Mouse (Mus musculus) embryonic facial prominence, embryonic 11.5 days (tissue): ENCODE data around the gene Gemin6. TPM values are rescaled to one million over a fixed set of nuclear protein-coding genes. Genes with fewer than 3 reads are reported as not detected.
"Not testable (repeated sequence)": the region's sequence is repeated elsewhere in the genome, so short reads cannot be mapped to it uniquely, and the experiment has no call there.

Experiments
- ATAC-seq: fragments of 200-750 bp; cut with Nextera tagmentation; replicated peaks from 2 replicates; pipeline ENCODE4 v1.8.0; 2017; ENCODE audit warnings: low read depth; ENCODE audit not compliant: insufficient number of reproducible peaks, low FRiP score, low TSS enrichment
- DNase-seq: peaks from one replicate; pipeline ENCODE4 v3.0.0-alpha.2; 2015; ENCODE audit warnings: low spot score
- H3K27ac ChIP-seq: fragments of 300-500 bp; sonication (generic); replicated peaks from 2 replicates; pipeline ENCODE4 v1.5.1; 2014; ENCODE audit warnings: mild to moderate bottlenecking, low read depth, low read length, control low read depth
- H3K27me3 ChIP-seq: fragments of 300-500 bp; sonication (generic); 2 replicates; pipeline ENCODE4 v1.6.1; 2014; ENCODE audit warnings: mild to moderate bottlenecking, low read length, moderate library complexity, mixed read lengths; ENCODE audit not compliant: control insufficient read depth, insufficient read depth
- H3K36me3 ChIP-seq: fragments of 300-500 bp; sonication (generic); replicated peaks from 2 replicates; pipeline ENCODE4 v1.6.1; 2014; ENCODE audit warnings: low read depth, mild to moderate bottlenecking, low read length, moderate library complexity, mixed read lengths; ENCODE audit not compliant: control insufficient read depth, insufficient read depth
- H3K4me1 ChIP-seq: fragments of 300-500 bp; sonication (generic); 2 replicates; pipeline ENCODE4 v1.6.1; 2014; ENCODE audit warnings: low read length, mixed read lengths; ENCODE audit not compliant: control insufficient read depth, insufficient read depth
- H3K4me2 ChIP-seq: fragments of 300-500 bp; sonication (generic); 2 replicates; pipeline ENCODE4 v1.6.1; 2014; ENCODE audit warnings: low read depth, mild to moderate bottlenecking, control low read depth, low read length, moderate library complexity
- H3K4me3 ChIP-seq: fragments of 300-500 bp; sonication (generic); 2 replicates; pipeline ENCODE4 v1.5.1; 2014; ENCODE audit warnings: low read depth, low read length, control low read depth
- H3K9ac ChIP-seq: fragments of 300-500 bp; sonication (generic); replicated peaks from 2 replicates; pipeline ENCODE4 v1.6.1; 2014; ENCODE audit warnings: mild to moderate bottlenecking, control low read depth, low read length
- H3K9me3 ChIP-seq: fragments of 300-500 bp; sonication (generic); replicated peaks from 2 replicates; pipeline ENCODE4 v1.6.1; 2016; ENCODE audit warnings: mild to moderate bottlenecking, low read length, inconsistent platforms, mixed read lengths; ENCODE audit not compliant: control insufficient read depth
- WGBS: fragments of 180-500 bp; shearing (Covaris S2); extraction: QIAGEN DNeasy Blood & Tissue Kit; methylation state at CpG from one replicate; pipeline ENCODE4 v1.1.7; 2014; 5-methylcytosine and 5-hydroxymethylcytosine counted together
- polyA plus RNA-seq: library from polyadenylated mRNA; unstranded; fragments of >200 nt; fragmentation: Nextera tagmentation; extraction: Ambion mirVana; gene quantifications from 2 replicates; pipeline ENCODE4 v1.2.1, GENCODE M21; 2014

The Gemin6 gene
- polyA plus RNA-seq, 1 experiment from 2014 or later, result 53.3 TPM

GRCm38 (mm10) chr17:80221890-80222628 lies 2.2 kb upstream of the Gemin6 start:
- H3K27me3 ChIP-seq, result no peaks in the 10 kb centered on the region
- H3K4me3 ChIP-seq, result no peak overlapping the region
- no peaks in the 10 kb centered on the region for H3K9me3 ChIP-seq
- no peaks in the 10 kb centered on the region for H3K4me1 ChIP-seq
- 75% methylated on average over 3 of the region's 3 CpGs for WGBS
- no peak overlapping the region for H3K4me2 ChIP-seq
- ATAC-seq (no peak), DNase-seq (no peak)
- no peak overlapping the region for H3K9ac ChIP-seq
- no peaks in the 10 kb centered on the region for H3K36me3 ChIP-seq
- H3K27ac ChIP-seq, result no peak overlapping the region

DNA sequence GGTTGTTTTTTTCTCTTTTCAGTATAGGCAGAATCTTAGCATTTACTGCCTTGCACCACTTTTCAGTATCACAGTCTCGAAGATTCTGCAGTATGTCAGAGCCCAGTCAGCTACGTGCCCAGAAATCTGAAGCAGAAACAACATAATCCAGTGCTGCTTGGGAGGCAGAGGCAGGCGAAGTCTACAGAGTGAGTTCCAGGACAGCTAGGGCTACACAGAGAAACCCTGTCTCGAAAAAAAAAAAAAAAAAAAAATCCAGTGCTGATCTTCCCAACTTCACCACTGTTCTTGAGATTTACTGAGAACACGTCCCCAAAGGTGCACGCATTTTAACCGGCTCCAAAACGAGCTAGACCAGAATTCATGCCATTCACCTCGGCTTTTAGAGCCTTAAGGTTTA lies 412 bp upstream of the Gemin6 start:
- ATAC-seq (no peak; the same call in 1 of the 2 replicates), DNase-seq (no peak)
- Histone ChIP-seq H3K27me3 (no peaks in the 10 kb centered on the region), H3K9ac (peak overlapping the region; percentile 82), H3K36me3 (no peaks in the 10 kb centered on the region), H3K27ac (peak overlapping the region; percentile 78), H3K4me2 (peak overlapping the region; percentile 56), H3K9me3 (no peaks in the 10 kb centered on the region), H3K4me1 (no peaks in the 10 kb centered on the region), H3K4me3 (peak overlapping the region; percentile 58)
- 9% methylated on average over 9 of the region's 9 CpGs for WGBS

DNA sequence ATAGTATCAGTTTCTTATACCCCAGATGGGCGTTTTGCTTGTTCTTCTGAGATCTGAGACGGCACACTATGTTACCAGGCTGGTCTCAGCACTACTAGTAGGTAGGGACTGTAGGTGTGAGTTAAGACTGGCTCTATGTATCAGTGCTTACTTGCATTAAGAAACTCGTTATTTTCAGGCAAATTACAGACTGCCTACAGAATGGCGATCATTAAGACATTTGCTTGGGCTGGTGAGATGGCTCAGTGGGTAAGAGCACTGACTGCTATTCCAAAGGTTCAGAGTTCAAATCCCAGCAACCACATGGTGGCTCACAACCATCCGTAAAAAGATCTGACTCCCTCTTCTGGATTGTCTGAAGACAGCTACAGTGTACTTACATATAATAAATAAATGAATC lies 901 bp downstream of the Gemin6 start:
- not testable (repeated sequence) for H3K27me3 ChIP-seq, ATAC-seq, H3K36me3 ChIP-seq, H3K4me1 ChIP-seq, H3K9me3 ChIP-seq, H3K27ac ChIP-seq, DNase-seq
- H3K4me3 ChIP-seq, result peak overlapping the region; percentile 58
- peak overlapping the region; percentile 82 for H3K9ac ChIP-seq
- peak overlapping the region; percentile 57 for H3K4me2 ChIP-seq
- WGBS, result 49% methylated on average over 4 of the region's 5 CpGs

- Histone ChIP-seq H3K27ac (no peak overlapping the region), H3K36me3 (no peaks in the 10 kb centered on the region), H3K9me3 (no peaks in the 10 kb centered on the region), H3K9ac (no peak overlapping the region), H3K4me2 (no peak overlapping the region), H3K27me3 (no peaks in the 10 kb centered on the region), H3K4me3 (no peak overlapping the region), H3K4me1 (no peaks in the 10 kb centered on the region)
- ATAC-seq (no peak), DNase-seq (no peak)
- WGBS, result 89% methylated on average over 2 of the region's 2 CpGs
These were observed 5.2 kb downstream of the Gemin6 start for GRCm38 (mm10) chr17:80229396-80229795.

- ATAC-seq (no peak), DNase-seq (no peak)
- Histone ChIP-seq H3K9ac (no peak overlapping the region), H3K36me3 (no peaks in the 10 kb centered on the region; the same call in 1 of the 2 replicates), H3K27me3 (no peaks in the 10 kb centered on the region), H3K4me2 (no peak overlapping the region), H3K4me3 (no peak overlapping the region), H3K27ac (no peak overlapping the region), H3K9me3 (no peaks in the 10 kb centered on the region), H3K4me1 (no peaks in the 10 kb centered on the region)
- 94% methylated on average over 5 of the region's 5 CpGs for WGBS
These were observed 9.6 kb downstream of the Gemin6 start for GRCm38 (mm10) chr17:80233844-80234243.

- Histone ChIP-seq H3K4me1 (no peaks in the 10 kb centered on the region), H3K27ac (no peak overlapping the region), H3K9me3 (no peaks in the 10 kb centered on the region), H3K9ac (no peak overlapping the region), H3K36me3 (no peaks in the 10 kb centered on the region; the same call in 1 of the 2 replicates), H3K4me2 (no peak overlapping the region), H3K27me3 (no peaks in the 10 kb centered on the region), H3K4me3 (no peak overlapping the region)
- DNase-seq, result no peak
- ATAC-seq, result no peak
- 88% methylated on average over 7 of the region's 7 CpGs for WGBS
These were observed 10.1 kb downstream of the Gemin6 start for GRCm38 (mm10) chr17:80234376-80234775.

GRCm38 (mm10) chr17:80235477-80235876 lies 11.2 kb downstream of the Gemin6 start:
- H3K27me3 ChIP-seq, result no peaks in the 10 kb centered on the region
- H3K9me3 ChIP-seq, result no peaks in the 10 kb centered on the region
- no peak overlapping the region for H3K4me3 ChIP-seq
- H3K36me3 ChIP-seq, result peaks cover under 1% of the 10 kb centered on the region; the same call in 1 of the 2 replicates
- H3K27ac ChIP-seq, result no peak overlapping the region
- H3K9ac ChIP-seq, result no peak overlapping the region
- no peaks in the 10 kb centered on the region for H3K4me1 ChIP-seq
- no peak for ATAC-seq
- WGBS, result 83% methylated on average over 3 of the region's 3 CpGs
- H3K4me2 ChIP-seq, result no peak overlapping the region
- no peak for DNase-seq

DNA sequence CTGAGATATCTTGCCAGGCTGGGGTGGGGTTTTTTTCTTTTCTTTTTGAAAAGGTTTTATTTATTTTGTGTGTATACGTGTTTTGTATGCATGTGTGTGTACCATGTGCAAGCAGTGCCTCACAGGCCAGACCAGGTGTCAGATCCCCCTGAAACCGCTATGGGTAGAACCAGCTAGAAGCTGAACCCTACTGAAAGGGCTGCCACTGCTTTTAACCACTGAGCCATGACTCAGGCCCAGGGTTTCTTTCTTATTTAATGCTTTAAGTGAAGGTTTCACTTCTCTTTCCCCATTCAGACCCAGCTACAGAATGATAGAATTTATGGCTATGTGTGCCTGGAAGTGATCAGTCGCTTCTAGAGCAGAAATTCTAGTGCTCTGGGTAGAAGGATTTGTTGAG lies 12.6 kb downstream of the Gemin6 start:
- no peak for DNase-seq
- 98% methylated on average over 3 of the region's 3 CpGs for WGBS
- H3K9ac ChIP-seq, result no peak overlapping the region
- no peaks in the 10 kb centered on the region for H3K27me3 ChIP-seq
- no peak overlapping the region for H3K4me2 ChIP-seq
- no peaks in the 10 kb centered on the region for H3K9me3 ChIP-seq
- peaks cover 6% of the 10 kb centered on the region; the same call in 1 of the 2 replicates for H3K36me3 ChIP-seq
- no peak overlapping the region for H3K4me3 ChIP-seq
- H3K27ac ChIP-seq, result no peak overlapping the region
- no peaks in the 10 kb centered on the region for H3K4me1 ChIP-seq
- no peak for ATAC-seq
